Mouse (Mus musculus) MEL (cell line): ENCODE results near the gene Cyp2d10. TPM values are rescaled to one million over a fixed set of nuclear protein-coding genes. Genes with fewer than 3 reads are reported as not detected.
"Not testable (repeated sequence)": the region's sequence is repeated elsewhere in the genome, so short reads cannot be mapped to it uniquely, and the experiment has no call there.

ENCODE experiments used
- DNase-seq: peaks from one replicate; pipeline ENCODE4 v3.0.0; 2011; ENCODE audit warnings: low read depth, low spot score
- H3K27ac ChIP-seq: 2 replicates; pipeline ENCODE4 v1.5.1; 2012; ENCODE audit warnings: low read depth, mild to moderate bottlenecking, control low read depth, low read length, moderate library complexity; ENCODE audit not compliant: control insufficient read depth
- H3K27me3 ChIP-seq, 2 experiments: fragments of 150-350 bp in 1 of 2; sonication (generic) in 1 of 2; 2 replicates each; pipeline ENCODE4 v1.6.1; 2012; ENCODE audit warnings: low read length in 2 of 2, mild to moderate bottlenecking in 2 of 2, improper control_type of control experiment in 1 of 2, moderate library complexity in 1 of 2; ENCODE audit not compliant: insufficient read depth in 2 of 2, control insufficient read depth in 1 of 2
- H3K36me3 ChIP-seq, 2 experiments: 2 replicates each; pipeline ENCODE4 v1.6.1; 2012 to 2014; ENCODE audit warnings: low read length in 2 of 2, improper control_type of control experiment in 1 of 2, inconsistent platforms in 1 of 2, mild to moderate bottlenecking in 1 of 2; ENCODE audit not compliant: insufficient read depth in 2 of 2, control insufficient read depth in 1 of 2
- H3K4me1 ChIP-seq, 2 experiments: fragments of 150-350 bp in 1 of 2; sonication (generic) in 1 of 2; 2 replicates each; pipeline ENCODE4 v1.6.1; 2012; ENCODE audit warnings: low read length in 2 of 2, improper control_type of control experiment in 1 of 2, mild to moderate bottlenecking in 1 of 2; ENCODE audit not compliant: insufficient read depth in 2 of 2, control insufficient read depth in 1 of 2
- H3K4me3 ChIP-seq, 2 experiments: fragments of 150-350 bp in 1 of 2; sonication (generic) in 1 of 2; 2 replicates each; pipeline ENCODE4 v1.5.1; 2012; ENCODE audit warnings: low read depth in 2 of 2, low read length in 2 of 2, mild to moderate bottlenecking in 2 of 2, moderate library complexity in 2 of 2, control low read depth in 1 of 2, improper control_type of control experiment in 1 of 2; ENCODE audit not compliant: control insufficient read depth in 1 of 2, insufficient read depth in 1 of 2
- H3K79me2 ChIP-seq: 2 replicates; pipeline ENCODE4 v1.6.1; 2012; ENCODE audit warnings: mild to moderate bottlenecking, low read length, moderate library complexity; ENCODE audit not compliant: control insufficient read depth, poor library complexity, insufficient read depth
- H3K9ac ChIP-seq: 2 replicates; pipeline ENCODE4 v1.6.1; 2012; ENCODE audit warnings: low read depth, mild to moderate bottlenecking, control low read depth, low read length, moderate library complexity; ENCODE audit not compliant: control insufficient read depth, poor library complexity, severe bottlenecking
- H3K9me3 ChIP-seq: fragments of 150-350 bp; sonication (generic); replicated peaks from 2 replicates; pipeline ENCODE4 v1.6.1; 2012; ENCODE audit warnings: mild to moderate bottlenecking, low read length, improper control_type of control experiment, moderate library complexity; ENCODE audit not compliant: insufficient read depth
- BHLHE40 ChIP-seq: IDR thresholded peaks from 2 replicates; pipeline ENCODE4 v1.6.1; 2012; ENCODE audit warnings: low read depth, mild to moderate bottlenecking, inconsistent platforms, low read length, improper control_type of control experiment, borderline replicate concordance
- CHD2 ChIP-seq: IDR thresholded peaks from 2 replicates; pipeline ENCODE4 v1.6.1; 2011; ENCODE audit warnings: low read length, improper control_type of control experiment
- ELF1 ChIP-seq: IDR thresholded peaks from 2 replicates; pipeline ENCODE4 v1.6.1; 2014; ENCODE audit warnings: low read depth, mild to moderate bottlenecking, inconsistent platforms, low read length, improper control_type of control experiment, moderate library complexity
- EP300 ChIP-seq, 2 experiments: IDR thresholded peaks; 2 replicates each; pipeline ENCODE4 v1.6.1; 2011; ENCODE audit warnings: improper control_type of control experiment in 2 of 2, low read length in 2 of 2, low read depth in 1 of 2, mild to moderate bottlenecking in 1 of 2
- ETS1 ChIP-seq: IDR thresholded peaks from 2 replicates; pipeline ENCODE4 v1.6.1; 2012; ENCODE audit warnings: low read depth, mild to moderate bottlenecking, inconsistent platforms, low read length, improper control_type of control experiment, moderate library complexity
- GATA1 ChIP-seq: IDR thresholded peaks from 2 replicates; pipeline ENCODE4 v1.6.1; 2011; ENCODE audit warnings: low read depth, low read length, improper control_type of control experiment
- HCFC1 ChIP-seq: IDR thresholded peaks from 2 replicates; pipeline ENCODE4 v1.6.1; 2012; ENCODE audit warnings: low read depth, mild to moderate bottlenecking, inconsistent platforms, low read length, improper control_type of control experiment, moderate library complexity
- KAT2A ChIP-seq: conservative IDR thresholded peaks from 2 replicates; pipeline ENCODE4 v1.6.1; 2012; ENCODE audit warnings: low read depth, low read length, improper control_type of control experiment, inconsistent platforms
- MAZ ChIP-seq: IDR thresholded peaks from 2 replicates; pipeline ENCODE4 v1.6.1; 2012; ENCODE audit warnings: low read depth, mild to moderate bottlenecking, inconsistent platforms, low read length, improper control_type of control experiment
- MXI1 ChIP-seq: IDR thresholded peaks from 2 replicates; pipeline ENCODE4 v1.6.1; 2011; ENCODE audit warnings: mild to moderate bottlenecking, low read depth, low read length, improper control_type of control experiment
- POLR2AphosphoS5 ChIP-seq: IDR thresholded peaks from 2 replicates; pipeline ENCODE4 v1.6.1; 2012; ENCODE audit warnings: low read depth, borderline replicate concordance, mild to moderate bottlenecking, inconsistent platforms, low read length, moderate library complexity, mixed read lengths
- TCF12 ChIP-seq: IDR thresholded peaks from 2 replicates; pipeline ENCODE4 v1.6.1; 2014; ENCODE audit warnings: low read depth, mild to moderate bottlenecking, inconsistent platforms, low read length, improper control_type of control experiment, moderate library complexity
- USF1 ChIP-seq: IDR thresholded peaks from 2 replicates; pipeline ENCODE4 v1.6.1; 2014; ENCODE audit warnings: low read depth, mild to moderate bottlenecking, inconsistent platforms, low read length, improper control_type of control experiment, moderate library complexity
- ZNF384 ChIP-seq: IDR thresholded peaks from 2 replicates; pipeline ENCODE4 v1.6.1; 2012; ENCODE audit warnings: low read depth, mild to moderate bottlenecking, inconsistent platforms, low read length, improper control_type of control experiment
- polyA plus RNA-seq, 2 experiments: library from polyadenylated mRNA; stranded (reverse) in 1 of 2; unstranded in 1 of 2; fragments of >175 nt in 1 of 2; fragments of >200 nt in 1 of 2; gene quantifications; 2 replicates each; pipeline versions ENCODE4 v1.2.1 to v1.2.4; 2012; ENCODE audit warnings: low replicate concordance in 2 of 2, low read depth in 1 of 2; ENCODE audit not compliant: insufficient read length in 2 of 2, insufficient read depth in 1 of 2, missing spikeins in 1 of 2
- total RNA-seq: library from RNA; depleted of rRNA; stranded (reverse); fragments of 300-350 nt; gene quantifications from 2 replicates; pipeline ENCODE4 v1.2.3, GENCODE M21; 2012

Gene Cyp2d10
- total and polyA plus RNA-seq, 3 experiments = not detected

- Histone ChIP-seq H3K4me1 (no peaks in the 10 kb centered on the region), H3K9ac (no peak overlapping the region), H3K27ac (no peak overlapping the region)
- TF ChIP-seq ELF1 (no peak), POLR2AphosphoS5 (no peak), EP300 (IDR thresholded peaks at IDR 0.05; ENCODE audit: low read depth in 1 of 2, low read length in 2 of 2) (no peak), ZNF384 (no peak), TCF12 (no peak), ETS1 (no peak), BHLHE40 (no peak), HCFC1 (no peak), GATA1 (no peak), CHD2 (no peak), MXI1 (no peak), MAZ (no peak), KAT2A (no peak), USF1 (no peak)
- TF ChIP-seq, all 39 proteins: peak for 0
- Histone ChIP-seq H3K79me2 (no peaks in the 10 kb centered on the region), H3K4me3 (no peak overlapping the region), H3K36me3 (no peaks in the 10 kb centered on the region), H3K9me3 (no peaks in the 10 kb centered on the region), H3K27me3 (no peaks in the 10 kb centered on the region)
- DNase-seq = no peak
Measured at GRCm38 (mm10) chr15:82401516-82401915, 5.5 kb downstream of the Cyp2d10 start.

DNA sequence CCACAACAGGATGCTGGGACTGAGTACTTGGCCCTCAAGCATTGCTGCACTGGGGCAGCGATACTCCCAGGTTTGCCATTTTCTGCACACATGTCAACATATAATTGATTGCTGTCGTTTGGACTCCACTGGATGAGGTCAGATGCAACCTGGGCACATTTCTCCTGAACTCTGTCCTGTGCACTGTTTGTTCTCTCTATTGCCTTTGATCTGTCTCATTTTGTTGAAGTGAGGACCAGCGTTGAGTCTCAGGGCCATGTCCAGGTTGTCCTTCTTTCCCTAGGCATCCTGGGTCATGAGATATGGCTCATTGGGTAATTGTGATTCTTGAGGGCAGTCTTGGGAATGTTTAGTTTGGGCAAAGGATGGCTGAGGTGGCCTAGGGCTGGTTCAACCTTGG, 11.0 kb downstream of the Cyp2d10 start:
- not testable (repeated sequence) for H3K36me3 ChIP-seq, H3K4me1 ChIP-seq, H3K27ac ChIP-seq, H3K9ac ChIP-seq, H3K79me2 ChIP-seq, H3K27me3 ChIP-seq, H3K9me3 ChIP-seq, H3K4me3 ChIP-seq, DNase-seq

DNA sequence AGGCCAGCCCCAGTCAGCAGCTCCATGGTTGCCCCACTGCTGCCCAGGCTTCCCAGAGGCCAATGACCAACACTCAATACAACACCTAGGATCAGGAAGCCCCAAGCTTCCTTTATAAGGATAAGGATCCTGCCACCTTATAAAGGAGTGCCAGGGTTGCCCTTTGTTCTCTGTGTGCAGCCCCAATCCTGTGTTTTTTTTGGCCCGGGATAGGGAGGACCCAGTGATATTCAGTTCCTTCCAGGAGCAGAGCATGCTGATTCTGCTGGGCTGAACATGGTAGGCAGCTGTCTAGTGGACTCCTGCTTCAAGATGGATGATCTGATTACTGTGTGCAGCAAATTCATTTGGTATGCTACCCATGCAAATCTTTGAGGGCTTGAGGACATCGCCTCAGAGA, 13.1 kb downstream of the Cyp2d10 start, which contains the start of gene Cyp2d11:
Gene Cyp2d11 (minus strand): TSS at position 101 of the 400 bp plus-strand sequence.
- H3K9ac ChIP-seq, H3K27me3 ChIP-seq, H3K36me3 ChIP-seq, H3K27ac ChIP-seq, H3K4me3 ChIP-seq, H3K9me3 ChIP-seq, DNase-seq, H3K79me2 ChIP-seq, H3K4me1 ChIP-seq: not testable (repeated sequence)

DNA sequence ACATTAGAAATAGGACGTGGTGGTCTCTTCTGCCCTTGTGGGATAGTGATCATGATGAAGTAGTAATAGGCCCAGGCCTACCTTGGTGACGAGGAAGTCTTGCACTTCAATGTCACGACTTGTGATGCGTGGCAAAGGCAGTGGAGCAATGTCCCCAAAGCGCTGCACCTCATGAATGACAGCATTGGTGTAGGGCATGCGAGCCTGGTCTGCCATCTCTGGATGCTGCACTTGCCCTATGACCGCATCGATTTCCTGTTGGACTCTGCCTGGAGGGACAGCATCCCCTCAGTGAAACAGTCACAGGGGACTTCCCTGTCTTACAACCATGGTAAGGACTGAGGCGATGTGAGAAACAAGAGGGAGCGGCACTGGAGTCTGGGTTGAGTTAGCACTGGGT, 17.1 kb downstream of the Cyp2d10 start:
- not testable (repeated sequence) for H3K4me3 ChIP-seq, H3K9me3 ChIP-seq, H3K27ac ChIP-seq, H3K9ac ChIP-seq, H3K27me3 ChIP-seq, H3K4me1 ChIP-seq, DNase-seq, H3K36me3 ChIP-seq, H3K79me2 ChIP-seq
